Mouse (Mus musculus) heart, embryonic 13.5 days (tissue): ENCODE data around the gene Mgst2. TPM values are rescaled to one million over a fixed set of nuclear protein-coding genes. Genes with fewer than 3 reads are reported as not detected.
A peak's percentile ranks its signal among the peaks of the same experiment; 100 is the strongest.

Experiments used
- ATAC-seq: fragments of 200-750 bp; cut with Nextera tagmentation; 2 replicates; pipeline ENCODE4 v1.8.0; 2017; ENCODE audit warnings: moderate TSS enrichment; ENCODE audit not compliant: insufficient number of reproducible peaks, low FRiP score, low TSS enrichment; ENCODE audit errors: extremely low read depth
- H3K27ac ChIP-seq: fragments of 300-500 bp; sonication (generic); replicated peaks from 2 replicates; pipeline ENCODE4 v1.5.1; 2015; ENCODE audit warnings: moderate library complexity, mild to moderate bottlenecking, inconsistent platforms
- H3K27me3 ChIP-seq: fragments of 300-500 bp; sonication (generic); replicated peaks from 2 replicates; pipeline ENCODE4 v1.6.1; 2015; ENCODE audit warnings: mild to moderate bottlenecking, inconsistent platforms
- H3K36me3 ChIP-seq: fragments of 300-500 bp; sonication (generic); 2 replicates; pipeline ENCODE4 v1.6.1; 2015; ENCODE audit warnings: mild to moderate bottlenecking, inconsistent platforms
- H3K4me1 ChIP-seq: fragments of 300-500 bp; sonication (generic); 2 replicates; pipeline ENCODE4 v1.6.1; 2015; ENCODE audit warnings: inconsistent platforms
- H3K4me2 ChIP-seq: fragments of 300-500 bp; sonication (generic); 2 replicates; pipeline ENCODE4 v1.6.1; 2015; ENCODE audit warnings: inconsistent platforms, mild to moderate bottlenecking, moderate library complexity
- H3K4me3 ChIP-seq: fragments of 300-500 bp; sonication (generic); 2 replicates; pipeline ENCODE4 v1.5.1; 2015; ENCODE audit warnings: moderate library complexity, mild to moderate bottlenecking, inconsistent platforms
- H3K9ac ChIP-seq: fragments of 300-500 bp; sonication (generic); 2 replicates; pipeline ENCODE4 v1.6.1; 2015; ENCODE audit warnings: inconsistent platforms, mild to moderate bottlenecking, moderate library complexity
- H3K9me3 ChIP-seq: fragments of 300-500 bp; sonication (generic); 2 replicates; pipeline ENCODE4 v1.6.1; 2016; ENCODE audit warnings: inconsistent platforms
- WGBS: fragments of 180-500 bp; shearing (Covaris S2); methylation state at CpG from one replicate; pipeline ENCODE4 v1.1.7; 2015; ENCODE audit warnings: mixed read lengths; 5-methylcytosine and 5-hydroxymethylcytosine counted together
- polyA plus RNA-seq: library from polyadenylated mRNA; unstranded; fragments of >200 nt; fragmentation: Nextera tagmentation; extraction: Ambion mirVana; gene quantifications from 2 replicates; pipeline ENCODE4 v1.2.1, GENCODE M21; 2015

The Mgst2 gene
- polyA plus RNA-seq = 2.4 and 3.8 TPM in 2 replicates

- Histone ChIP-seq H3K4me2 (no peak within 1 kb of the TSS), H3K4me3 (no peak within 1 kb of the TSS)
- WGBS = 77% methylated on average over 4 of the region's 4 CpGs
Measured at GRCm38 (mm10) chr3:51660060-51660459, at the start of gene Mgst2. Gene Mgst2, plus strand, starts transcription at chr3:51660360.

DNA sequence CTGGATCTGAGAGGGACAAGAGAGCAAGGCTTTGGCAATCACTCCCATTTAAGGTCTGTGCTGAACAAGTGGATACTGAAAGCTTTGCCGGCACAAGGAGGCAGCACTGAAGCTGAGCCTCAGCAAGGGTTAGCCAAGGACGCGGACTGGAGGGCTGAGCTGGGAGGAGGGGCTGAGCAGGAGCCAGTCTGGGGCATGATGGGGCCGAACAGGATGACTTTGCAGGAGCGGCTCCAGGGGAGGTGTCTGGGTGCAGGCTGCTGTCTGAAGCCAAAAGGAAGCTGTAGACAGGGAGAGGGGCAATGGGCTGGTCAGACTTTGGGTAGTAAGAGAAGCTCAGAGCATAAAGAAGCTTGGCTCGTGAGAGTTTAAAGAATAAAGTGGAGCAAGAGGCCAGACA is 48.2 kb upstream of the Mgst2 start:
- 0 out of 2 replicates have a peak, but pooled peaks cover 4% of the 10 kb centered on the region for H3K9me3 ChIP-seq
- 0 out of 2 replicates have a peak overlapping the region, but pooled peaks have one; percentile 29 for H3K9ac ChIP-seq
- WGBS = 11% methylated on average over 6 of the region's 6 CpGs
- H3K27ac ChIP-seq = no peak overlapping the region
- no peaks in the 10 kb centered on the region for H3K27me3 ChIP-seq
- no peak overlapping the region for H3K4me3 ChIP-seq
- no peaks in the 10 kb centered on the region for H3K36me3 ChIP-seq
- no peak for ATAC-seq
- 0 out of 2 replicates have a peak overlapping the region, but pooled peaks have one; percentile 20 for H3K4me2 ChIP-seq
- peaks cover 10% of the 10 kb centered on the region for H3K4me1 ChIP-seq

More at GRCm38 (mm10) chr3:51660060-51660459, at the start of gene Mgst2:
- H3K9ac ChIP-seq = no peak within 1 kb of the TSS
- no peak within 1 kb of the TSS for H3K27ac ChIP-seq
- H3K9me3 ChIP-seq = no peaks in the 10 kb centered on the region
- H3K27me3 ChIP-seq = no peaks in the 10 kb centered on the region
- no peaks in the 10 kb centered on the region for H3K36me3 ChIP-seq
- H3K4me1 ChIP-seq = peaks cover 34% of the 10 kb centered on the region
- no peak for ATAC-seq

DNA sequence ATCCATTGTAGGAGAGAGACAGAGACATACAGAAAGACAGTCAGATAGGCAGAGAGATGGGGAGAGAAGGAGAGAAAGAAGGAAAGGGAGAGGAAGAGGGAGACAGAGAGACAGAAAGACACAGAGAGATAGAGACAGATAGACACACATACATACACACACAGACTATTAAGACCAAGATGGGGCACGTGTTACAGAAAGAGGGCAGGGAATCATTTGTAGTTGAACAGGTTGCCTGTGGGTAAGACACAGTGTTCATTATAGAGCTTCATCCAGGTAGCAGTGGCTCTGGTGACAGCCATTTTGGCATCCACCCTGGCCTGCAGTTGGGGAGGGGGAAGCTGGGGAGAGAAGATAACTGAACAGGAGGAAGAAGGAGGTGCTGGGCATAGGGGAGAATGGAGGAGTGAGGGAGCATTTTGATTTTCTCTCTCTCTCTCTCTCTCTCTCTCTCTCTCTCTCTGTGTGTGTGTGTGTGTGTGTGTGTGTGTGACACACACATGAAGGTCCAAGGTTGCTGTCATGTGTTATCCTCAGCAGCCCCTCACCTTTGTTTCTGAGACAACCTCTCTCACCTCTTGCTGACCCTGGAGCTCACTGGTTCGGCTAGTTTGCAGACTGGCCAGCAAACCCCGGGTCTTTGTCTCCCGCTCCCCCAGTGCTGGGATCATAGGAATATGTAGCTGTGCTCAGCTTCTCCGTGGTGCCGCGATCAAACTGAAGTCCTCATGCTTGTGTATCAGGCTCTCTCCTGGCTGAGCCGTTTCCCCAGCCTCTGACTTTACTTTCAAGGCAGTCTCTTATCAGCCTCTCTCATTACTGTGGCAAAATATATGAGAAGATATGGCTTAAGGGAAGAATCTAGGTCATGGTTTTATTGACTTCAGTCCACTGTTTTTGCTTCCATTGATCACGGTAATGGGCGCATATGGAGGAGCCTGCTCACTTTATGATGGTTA is 47.5 kb upstream of the Mgst2 start:
- Histone ChIP-seq H3K4me2 (0 out of 2 replicates have a peak overlapping the region, but pooled peaks have one; percentile 20), H3K4me3 (no peak overlapping the region), H3K27ac (no peak overlapping the region), H3K9ac (0 out of 2 replicates have a peak overlapping the region, but pooled peaks have one; percentile 29), H3K4me1 (peaks cover 10% of the 10 kb centered on the region), H3K36me3 (no peaks in the 10 kb centered on the region), H3K27me3 (no peaks in the 10 kb centered on the region), H3K9me3 (0 out of 2 replicates have a peak, but pooled peaks cover 4% of the 10 kb centered on the region)
- no peak for ATAC-seq
- 80% methylated on average over 10 of the region's 10 CpGs for whole genome bisulfite sequencing

- Histone ChIP-seq H3K9ac (no peak overlapping the region), H3K4me1 (peaks cover 10% of the 10 kb centered on the region), H3K27ac (no peak overlapping the region), H3K9me3 (0 out of 2 replicates have a peak, but pooled peaks cover 4% of the 10 kb centered on the region), H3K4me3 (no peak overlapping the region), H3K27me3 (no peaks in the 10 kb centered on the region), H3K36me3 (no peaks in the 10 kb centered on the region), H3K4me2 (no peak overlapping the region)
- 80% methylated on average over 13 of the region's 13 CpGs for WGBS
- no peak for ATAC-seq
Measured at GRCm38 (mm10) chr3:51614278-51614677, 45.9 kb upstream of the Mgst2 start.

GRCm38 (mm10) chr3:51623956-51624355 is 36.2 kb upstream of the Mgst2 start:
- Histone ChIP-seq H3K9ac (no peak overlapping the region), H3K9me3 (no peaks in the 10 kb centered on the region), H3K4me3 (no peak overlapping the region), H3K27ac (no peak overlapping the region), H3K4me1 (no peaks in the 10 kb centered on the region), H3K4me2 (no peak overlapping the region), H3K36me3 (no peaks in the 10 kb centered on the region), H3K27me3 (no peaks in the 10 kb centered on the region)
- WGBS = 75% methylated on average over 2 of the region's 2 CpGs
- no peak for ATAC-seq

GRCm38 (mm10) chr3:51627741-51628140 is 32.4 kb upstream of the Mgst2 start:
- H3K36me3 ChIP-seq = no peaks in the 10 kb centered on the region
- H3K27ac ChIP-seq = no peak overlapping the region
- H3K27me3 ChIP-seq = no peaks in the 10 kb centered on the region
- no peak for ATAC-seq
- H3K9ac ChIP-seq = no peak overlapping the region
- H3K4me2 ChIP-seq = no peak overlapping the region
- no peaks in the 10 kb centered on the region for H3K4me1 ChIP-seq
- 67% methylated on average over 3 of the region's 3 CpGs for WGBS
- no peak overlapping the region for H3K4me3 ChIP-seq
- H3K9me3 ChIP-seq = peaks cover 12% of the 10 kb centered on the region; the same call in 1 of the 2 replicates

DNA sequence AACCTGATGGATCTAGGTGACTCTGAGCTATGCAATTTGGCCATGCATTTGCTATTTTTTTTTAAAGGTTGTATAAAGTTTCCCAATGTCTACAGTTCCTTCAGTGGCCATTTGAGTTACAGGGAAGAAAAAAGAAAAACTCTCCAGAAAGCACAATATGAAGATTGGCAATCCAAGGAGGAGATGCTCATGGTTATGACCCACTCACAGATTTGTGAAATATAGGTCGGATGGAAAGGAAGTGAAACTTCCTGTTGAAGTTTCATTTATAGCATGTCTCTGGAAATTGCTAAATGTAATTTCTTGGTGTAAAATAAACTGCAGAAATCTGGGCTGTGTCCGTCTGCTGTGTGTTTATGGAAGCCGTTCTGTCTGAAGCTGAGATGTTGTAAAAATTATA is 31.2 kb upstream of the Mgst2 start:
- ATAC-seq = no peak
- H3K9ac ChIP-seq = no peak overlapping the region
- WGBS = 62% methylated on average over 3 of the region's 3 CpGs
- H3K36me3 ChIP-seq = no peaks in the 10 kb centered on the region
- H3K4me2 ChIP-seq = no peak overlapping the region
- H3K4me3 ChIP-seq = no peak overlapping the region
- H3K9me3 ChIP-seq = peaks cover 15% of the 10 kb centered on the region
- H3K4me1 ChIP-seq = no peaks in the 10 kb centered on the region
- H3K27ac ChIP-seq = no peak overlapping the region
- no peaks in the 10 kb centered on the region for H3K27me3 ChIP-seq

- H3K27ac ChIP-seq = no peak overlapping the region
- WGBS = 87% methylated on average over 1 of the region's 1 CpGs
- peaks cover 15% of the 10 kb centered on the region for H3K9me3 ChIP-seq
- ATAC-seq = no peak
- H3K4me2 ChIP-seq = no peak overlapping the region
- H3K4me3 ChIP-seq = no peak overlapping the region
- H3K27me3 ChIP-seq = no peaks in the 10 kb centered on the region
- H3K36me3 ChIP-seq = no peaks in the 10 kb centered on the region
- H3K9ac ChIP-seq = no peak overlapping the region
- no peaks in the 10 kb centered on the region for H3K4me1 ChIP-seq
Measured at GRCm38 (mm10) chr3:51630746-51631145, 29.4 kb upstream of the Mgst2 start.

DNA sequence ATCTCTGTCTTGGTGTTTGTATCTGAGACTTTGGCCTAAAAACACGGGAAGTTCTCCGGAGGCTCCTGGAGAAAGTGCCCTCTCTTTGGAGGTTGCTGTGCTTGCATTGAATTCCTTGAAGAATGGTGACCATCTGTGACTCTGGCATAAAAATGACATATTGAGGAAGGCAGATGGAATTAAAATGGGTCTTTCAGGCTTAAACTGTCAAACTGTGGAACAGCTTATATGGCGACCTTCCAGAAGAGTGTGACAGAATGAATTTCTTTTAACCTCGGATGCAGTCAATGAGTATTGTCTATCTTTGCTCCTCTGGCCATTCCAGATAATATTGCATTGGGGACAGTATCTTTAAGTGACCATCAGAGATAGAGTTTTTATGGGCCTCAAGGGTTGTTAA is 28.2 kb upstream of the Mgst2 start:
- Histone ChIP-seq H3K36me3 (no peaks in the 10 kb centered on the region), H3K4me1 (no peaks in the 10 kb centered on the region), H3K9ac (no peak overlapping the region), H3K4me3 (no peak overlapping the region), H3K27me3 (no peaks in the 10 kb centered on the region), H3K9me3 (peaks cover 15% of the 10 kb centered on the region), H3K27ac (no peak overlapping the region), H3K4me2 (no peak overlapping the region)
- WGBS = 89% methylated on average over 4 of the region's 4 CpGs
- no peak for ATAC-seq

GRCm38 (mm10) chr3:51634451-51634850 is 25.7 kb upstream of the Mgst2 start:
- peaks cover 15% of the 10 kb centered on the region for H3K9me3 ChIP-seq
- no peak for ATAC-seq
- H3K9ac ChIP-seq = no peak overlapping the region
- H3K4me1 ChIP-seq = no peaks in the 10 kb centered on the region
- WGBS = 74% methylated on average over 1 of the region's 1 CpGs
- no peaks in the 10 kb centered on the region for H3K27me3 ChIP-seq
- no peaks in the 10 kb centered on the region for H3K36me3 ChIP-seq
- no peak overlapping the region for H3K4me2 ChIP-seq
- no peak overlapping the region for H3K4me3 ChIP-seq
- H3K27ac ChIP-seq = no peak overlapping the region

DNA sequence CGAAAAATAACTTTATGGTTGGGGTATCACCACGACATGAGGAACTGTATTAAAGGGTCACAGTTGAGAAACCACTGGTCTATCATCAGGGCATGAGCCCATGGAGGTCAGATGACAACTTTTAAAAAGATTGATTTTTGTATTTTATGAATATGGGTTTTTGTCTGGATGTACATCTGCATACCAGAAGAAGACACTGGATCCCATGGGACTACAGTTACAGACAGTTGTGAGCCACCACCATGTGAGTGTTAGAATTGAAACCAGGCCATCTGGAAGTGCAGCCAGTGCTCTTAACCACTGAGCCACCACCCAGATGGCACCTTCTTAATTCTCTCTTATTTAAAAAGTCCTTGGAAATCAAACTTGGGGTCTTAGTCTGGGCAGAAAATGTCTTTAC is 24.2 kb upstream of the Mgst2 start:
- Histone ChIP-seq H3K27me3 (no peaks in the 10 kb centered on the region), H3K4me1 (no peaks in the 10 kb centered on the region), H3K9ac (no peak overlapping the region), H3K27ac (no peak overlapping the region), H3K4me2 (no peak overlapping the region), H3K9me3 (peaks cover 11% of the 10 kb centered on the region), H3K36me3 (no peaks in the 10 kb centered on the region), H3K4me3 (no peak overlapping the region)
- ATAC-seq = no peak
- WGBS = 68% methylated on average over 2 of the region's 2 CpGs
